Mouse (Mus musculus): ENCODE measurements at regions not wholly inside any gene's neighbourhood (a gene's known extent, or its start where the extent isn't known, plus 50 kb on each side); places are given as distances from the start of the nearest gene placed in this dataset.

DNA sequence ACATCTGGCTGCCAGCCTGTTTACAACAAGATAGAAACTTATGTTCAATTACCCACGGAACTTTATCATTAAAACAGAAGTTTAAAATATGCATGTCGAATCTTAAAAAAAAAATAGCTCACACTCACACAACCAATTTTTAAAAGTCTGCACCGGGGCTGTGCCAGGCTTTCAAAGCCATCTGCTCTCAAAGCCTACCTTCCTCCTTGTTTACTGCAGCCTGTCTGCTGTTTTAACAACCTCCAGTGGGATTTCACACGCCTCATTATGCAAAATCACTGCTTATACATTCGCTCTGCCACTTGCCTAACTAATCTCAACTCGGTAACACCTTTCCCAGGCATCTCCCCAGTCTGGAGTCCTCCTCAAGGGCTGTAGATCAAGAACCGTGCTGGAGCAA, 292.6 kb upstream of the Castor2 start:
- DNase-seq, result no peak

DNA sequence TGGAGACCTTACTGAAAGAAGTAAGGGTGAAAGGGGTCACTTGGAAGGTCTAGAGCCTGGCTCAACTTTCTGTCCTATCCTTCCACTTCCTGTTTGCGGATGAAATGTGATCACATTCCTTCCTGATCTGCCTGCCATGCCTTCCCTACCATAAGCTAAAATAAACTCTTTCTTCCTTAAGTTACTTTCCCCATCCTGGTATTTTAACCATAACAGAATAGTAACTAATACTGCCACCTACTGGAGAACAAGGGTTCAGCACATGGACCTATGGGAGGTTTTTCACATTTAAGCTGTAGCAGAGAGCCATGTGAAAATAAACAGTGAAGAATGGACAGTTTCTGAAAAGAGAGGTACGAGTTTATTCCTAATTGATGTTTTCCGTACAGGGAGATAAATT, 297.5 kb upstream of the Castor2 start:
- no peak for DNase-seq

DNA sequence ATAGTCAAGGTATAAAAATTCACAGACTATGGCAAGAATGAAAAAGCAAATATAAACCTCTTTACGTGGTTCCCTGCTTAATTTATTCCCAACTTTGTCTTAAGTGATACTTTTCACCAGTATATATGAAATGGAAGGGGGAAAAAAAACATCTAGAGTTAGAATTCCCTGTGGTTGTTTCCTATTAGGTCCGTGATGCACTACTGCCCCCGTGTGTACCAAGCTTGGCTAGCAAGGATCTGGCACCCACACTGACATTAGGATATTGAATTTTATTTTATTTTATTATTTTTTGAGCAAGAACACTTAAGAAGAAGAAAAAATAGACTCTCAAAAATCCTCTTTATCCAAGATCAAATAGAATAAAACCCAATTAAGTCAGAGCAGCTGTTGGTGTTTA, 303.9 kb upstream of the Castor2 start:
- peak; percentile 54 for DNase-seq

DNA sequence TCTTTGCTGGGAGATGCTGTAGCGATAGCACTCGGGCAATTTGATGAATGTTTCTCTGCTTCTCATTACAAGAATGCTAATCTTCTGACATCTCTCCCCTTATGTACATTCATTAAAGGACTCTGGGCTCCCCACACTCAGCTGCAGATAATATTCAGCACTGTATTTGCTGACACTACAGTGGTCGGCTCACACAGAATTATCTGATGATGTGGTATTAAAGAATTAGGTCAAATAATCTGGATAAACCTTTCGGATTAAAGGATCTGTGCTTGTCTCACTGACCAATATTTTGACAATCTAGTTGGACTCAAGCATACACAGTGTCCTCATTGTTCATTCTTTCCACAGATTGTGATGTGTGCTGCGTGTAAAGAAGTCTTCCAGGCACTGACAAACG, 308.8 kb upstream of the Castor2 start:
- DNase-seq, result no peak

DNA sequence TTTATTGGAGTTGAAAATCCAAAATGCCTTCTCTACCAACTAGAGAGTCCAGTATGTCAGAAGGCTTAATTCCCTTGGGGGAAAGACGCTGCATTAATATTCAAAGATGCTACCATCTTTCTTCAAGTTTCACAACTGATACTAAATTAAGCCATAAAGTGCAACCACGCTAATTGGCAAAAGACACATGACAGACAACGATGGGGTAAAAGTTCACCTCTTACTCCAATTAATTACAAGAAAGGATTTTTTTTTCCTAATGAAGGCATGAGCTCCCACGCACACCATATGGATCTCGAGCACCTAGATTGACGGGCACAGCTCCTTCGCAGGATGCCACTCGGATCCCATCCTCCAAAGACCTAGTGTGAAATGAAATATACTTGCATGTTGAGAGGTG, 311.5 kb upstream of the Castor2 start:
- no peak for DNase-seq

DNA sequence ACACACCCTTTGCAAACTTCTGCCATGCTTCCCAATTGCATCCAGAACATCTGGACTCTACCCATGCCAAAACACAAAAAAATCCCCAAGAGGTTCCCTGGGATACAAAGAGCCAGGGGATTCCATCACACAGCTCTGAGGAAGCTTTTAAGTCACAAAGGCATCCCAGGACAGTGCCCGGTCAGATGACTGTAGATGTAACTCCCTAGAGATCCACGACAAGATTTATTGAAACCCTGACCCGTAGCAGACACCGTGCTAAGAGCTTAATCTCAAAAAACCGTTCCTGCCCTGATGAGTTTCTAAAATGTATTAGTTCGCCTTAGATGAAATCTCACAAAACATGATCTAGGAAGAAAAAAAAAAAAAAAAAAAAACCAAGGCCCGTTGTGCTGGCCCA, 312.0 kb upstream of the Castor2 start:
- no peak for DNase-seq

DNA sequence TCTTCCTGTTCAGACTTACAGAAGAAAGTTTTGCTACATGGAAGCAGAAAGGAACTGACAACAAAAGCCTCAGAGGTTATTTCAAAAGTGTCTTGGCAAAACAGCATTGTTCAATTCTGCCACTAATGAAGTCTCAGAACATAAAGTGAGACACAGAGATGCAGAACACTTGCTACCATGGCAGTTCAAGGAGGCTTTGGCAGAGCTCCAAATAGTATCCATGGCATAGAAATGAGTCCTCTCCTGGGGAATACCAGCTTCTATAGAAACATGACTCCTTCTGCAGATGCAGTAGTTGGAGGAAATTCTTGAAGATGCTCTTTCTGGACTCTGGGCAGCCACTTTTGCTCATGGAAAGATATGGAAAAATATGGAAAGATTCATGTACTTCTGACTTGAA, 322.9 kb upstream of the Castor2 start:
- DNase-seq, result no peak

DNA sequence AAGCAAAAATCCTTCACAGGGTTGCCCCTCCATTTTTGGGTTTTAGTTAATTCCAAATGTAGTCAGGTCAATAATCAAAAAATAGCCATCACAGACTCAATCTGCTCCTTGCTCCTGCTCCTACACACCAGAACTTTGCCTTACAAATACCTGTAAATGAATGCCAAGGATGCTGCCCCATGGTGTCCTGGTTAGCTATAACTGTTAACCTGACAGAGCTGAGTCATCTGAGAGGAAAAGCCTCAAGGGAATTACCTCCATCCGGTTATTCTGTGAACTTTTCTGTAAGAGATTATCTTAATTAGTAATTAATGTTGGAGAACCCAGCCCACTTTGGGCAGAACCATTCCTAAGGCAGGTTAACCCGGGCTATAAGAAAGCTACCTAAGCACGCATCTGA, 325.4 kb upstream of the Castor2 start:
- no peak for DNase-seq

DNA sequence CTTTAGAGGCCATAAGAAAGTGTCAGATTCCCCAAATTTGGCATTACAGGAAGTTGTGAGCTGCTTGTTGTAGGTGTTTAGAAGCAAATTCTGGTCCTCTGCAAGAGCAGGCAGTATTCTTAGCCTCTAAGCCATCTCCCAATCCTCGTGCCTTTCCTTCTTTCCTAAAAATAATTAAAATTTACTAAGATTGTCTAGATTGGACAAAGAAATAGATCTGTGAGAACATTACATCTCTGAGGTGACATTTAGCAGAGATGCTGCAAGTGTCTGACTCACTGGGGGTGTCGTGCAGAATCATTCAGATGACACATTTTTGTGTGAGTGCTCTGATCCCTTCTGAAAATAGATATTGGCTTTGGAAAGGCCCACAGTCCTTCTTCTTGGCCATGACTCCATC, 330.7 kb upstream of the Castor2 start:
- DNase-seq, result no peak

DNA sequence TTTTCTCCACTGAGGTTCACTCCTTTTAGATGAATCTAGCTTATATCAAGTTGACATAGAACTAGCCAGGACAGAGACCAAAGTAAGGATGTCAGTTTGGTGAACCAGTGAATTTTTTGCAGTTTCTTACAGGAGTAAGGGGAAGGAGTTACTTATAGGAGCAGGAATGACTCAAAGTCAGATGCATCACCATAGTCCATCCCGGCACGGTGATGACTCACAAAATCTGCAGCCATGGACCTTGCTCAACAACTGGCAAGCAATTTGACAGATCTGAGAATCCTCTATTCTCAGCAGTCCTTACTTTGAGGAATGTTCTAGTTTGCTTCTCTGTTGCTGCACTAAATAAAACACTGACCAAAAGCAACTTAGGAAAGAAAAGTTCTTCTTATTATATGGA, 341.7 kb upstream of the Castor2 start:
- DNase-seq, result no peak

DNA sequence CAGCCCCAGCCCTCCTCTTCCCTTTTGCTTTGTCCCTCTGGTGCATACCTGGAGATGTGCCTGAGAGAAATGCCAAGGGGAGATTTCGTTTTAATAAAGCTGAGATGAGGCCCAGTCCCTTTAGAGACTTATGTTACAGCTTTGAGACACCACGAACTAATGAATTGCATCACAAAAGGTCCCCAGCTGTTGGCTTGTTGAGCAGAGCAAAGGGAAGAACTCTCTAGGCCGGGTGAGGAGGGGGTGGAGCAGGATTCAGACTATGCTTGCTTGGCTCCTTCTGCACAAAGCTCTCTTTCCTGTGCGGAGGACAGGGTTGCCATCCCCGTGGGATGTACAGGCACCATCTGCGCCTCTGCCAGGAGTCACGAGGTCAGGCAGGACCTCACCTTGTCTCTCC, 345.3 kb upstream of the Castor2 start:
- DNase-seq, result no peak

DNA sequence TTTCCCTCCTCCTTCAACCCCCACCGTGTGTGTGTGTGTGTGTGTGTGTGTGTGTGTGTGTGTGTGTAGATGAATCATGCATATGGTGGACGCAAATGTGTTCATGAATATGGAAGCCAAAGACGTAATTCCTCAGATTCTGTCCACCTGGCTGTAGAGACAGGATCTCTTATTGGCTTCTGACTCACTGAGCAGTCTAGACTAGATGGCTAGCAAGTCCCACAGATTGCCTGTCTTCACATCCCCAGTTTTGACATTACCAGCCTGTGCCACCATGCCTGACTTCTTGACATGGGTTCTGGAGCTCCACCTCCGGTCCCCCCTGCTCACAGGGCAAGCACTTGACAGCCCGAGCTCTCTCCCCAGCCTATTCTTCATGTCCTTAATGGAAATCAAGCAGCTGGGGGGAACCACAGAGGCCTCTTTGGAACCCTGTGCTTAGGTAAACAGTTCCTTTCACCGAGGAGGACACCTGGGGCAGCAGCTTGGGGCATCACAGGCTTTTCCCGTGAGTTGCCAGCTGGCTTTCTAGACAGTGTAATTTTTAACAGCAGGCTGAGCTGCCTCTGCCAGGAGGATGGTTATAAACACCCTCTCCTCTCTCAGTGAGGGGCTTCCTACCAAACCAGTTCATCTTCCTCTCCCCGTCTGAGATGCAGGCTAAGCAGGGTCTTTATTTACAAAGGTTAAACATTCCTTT, 345.9 kb upstream of the Castor2 start:
- no peak for DNase-seq

DNA sequence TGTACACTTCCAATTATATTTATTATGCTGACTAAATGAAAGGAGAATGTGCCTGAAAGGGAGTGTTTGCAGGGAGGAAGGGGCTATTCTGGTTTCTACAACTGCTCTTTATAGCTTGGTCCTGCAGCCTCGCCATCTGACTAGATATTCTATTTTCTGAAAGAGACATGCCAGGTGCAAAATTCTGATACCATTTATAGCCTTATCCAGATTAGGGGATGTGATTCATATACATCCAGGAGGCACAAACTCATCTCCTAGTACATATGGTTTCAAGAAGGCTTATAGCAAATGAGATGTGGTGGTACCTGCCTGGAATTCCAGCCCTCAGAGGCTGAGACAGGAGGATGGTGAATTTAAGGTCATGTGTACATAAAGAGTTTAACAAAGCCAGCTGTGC, 352.6 kb upstream of the Castor2 start:
- DNase-seq, result no peak

DNA sequence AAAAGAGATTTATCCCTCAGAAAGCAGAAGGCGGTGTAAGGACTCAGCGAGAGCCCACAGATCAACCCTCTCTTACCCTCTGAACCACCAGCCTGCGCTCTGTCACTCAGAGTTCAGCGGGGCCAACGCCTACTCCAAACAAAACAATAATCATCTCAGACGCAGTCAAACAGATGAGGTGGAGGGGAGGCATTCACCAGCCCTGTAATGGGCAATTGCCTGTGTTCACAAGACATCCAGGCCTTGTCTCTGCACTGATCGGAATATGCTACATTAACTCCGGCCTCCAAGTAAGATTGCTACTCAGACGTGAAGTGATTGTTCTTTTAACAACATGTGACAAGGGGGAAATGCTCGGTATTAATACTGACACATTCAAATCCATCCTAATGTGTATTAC, 353.1 kb upstream of the Castor2 start:
- no peak for DNase-seq

DNA sequence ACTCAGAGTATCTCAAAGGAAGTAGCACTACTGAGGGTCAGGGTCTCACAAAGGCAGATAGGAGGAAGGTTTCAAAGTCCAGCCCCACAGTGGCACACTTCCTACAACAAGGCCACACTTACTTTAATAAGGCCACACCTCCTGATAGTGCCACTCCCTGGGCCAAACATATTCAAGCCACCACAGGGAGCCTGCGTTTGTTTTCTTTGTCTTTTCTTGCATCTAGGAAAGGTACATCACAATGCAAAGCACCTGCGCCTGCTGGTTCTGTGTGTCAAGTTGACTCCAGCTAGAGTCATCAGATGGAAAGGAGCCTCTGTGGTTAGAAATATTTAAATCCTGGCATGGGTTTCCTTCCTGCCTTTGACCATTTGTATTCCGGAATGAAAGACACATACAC, 355.4 kb upstream of the Castor2 start:
- no peak for DNase-seq

DNA sequence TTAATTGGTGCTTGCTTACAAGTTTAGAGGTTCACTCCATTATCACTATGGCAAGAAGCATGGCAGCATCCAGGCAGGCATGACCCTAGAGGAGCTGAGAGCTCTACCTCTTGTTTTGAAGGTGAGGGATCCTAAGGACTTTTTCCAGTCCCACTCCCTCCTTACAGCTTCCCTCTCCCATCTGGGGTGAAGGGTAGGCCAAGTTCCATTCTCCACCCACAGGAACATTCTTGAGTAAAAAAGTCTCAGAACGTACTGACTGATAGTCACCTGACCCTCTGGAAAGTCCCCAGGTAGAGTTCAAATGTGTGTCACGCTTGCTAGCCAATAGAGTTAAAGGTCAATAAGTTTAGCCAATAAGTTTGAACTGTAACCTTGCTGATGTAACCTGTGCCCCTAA, 355.9 kb upstream of the Castor2 start:
- DNase-seq, result no peak

DNA sequence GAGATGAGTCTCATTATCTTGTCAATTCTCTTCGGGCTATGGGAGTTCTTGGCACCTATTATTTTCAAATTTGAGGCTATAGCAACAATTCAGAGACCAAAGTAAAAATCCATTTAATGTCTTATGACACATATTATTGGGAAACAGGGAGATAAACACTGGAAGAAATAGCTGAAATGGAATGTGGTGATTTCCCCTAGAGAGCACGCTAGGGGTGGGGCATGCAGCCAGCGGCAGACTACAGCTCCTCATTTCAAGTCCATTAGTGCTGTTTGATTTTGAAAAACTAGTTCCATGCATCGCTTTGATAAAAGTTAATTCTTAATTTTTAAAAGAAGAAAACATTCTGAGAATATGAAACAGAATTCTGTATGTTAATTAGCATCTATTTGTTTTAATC, 367.6 kb upstream of the Castor2 start:
- DNase-seq, result no peak

DNA sequence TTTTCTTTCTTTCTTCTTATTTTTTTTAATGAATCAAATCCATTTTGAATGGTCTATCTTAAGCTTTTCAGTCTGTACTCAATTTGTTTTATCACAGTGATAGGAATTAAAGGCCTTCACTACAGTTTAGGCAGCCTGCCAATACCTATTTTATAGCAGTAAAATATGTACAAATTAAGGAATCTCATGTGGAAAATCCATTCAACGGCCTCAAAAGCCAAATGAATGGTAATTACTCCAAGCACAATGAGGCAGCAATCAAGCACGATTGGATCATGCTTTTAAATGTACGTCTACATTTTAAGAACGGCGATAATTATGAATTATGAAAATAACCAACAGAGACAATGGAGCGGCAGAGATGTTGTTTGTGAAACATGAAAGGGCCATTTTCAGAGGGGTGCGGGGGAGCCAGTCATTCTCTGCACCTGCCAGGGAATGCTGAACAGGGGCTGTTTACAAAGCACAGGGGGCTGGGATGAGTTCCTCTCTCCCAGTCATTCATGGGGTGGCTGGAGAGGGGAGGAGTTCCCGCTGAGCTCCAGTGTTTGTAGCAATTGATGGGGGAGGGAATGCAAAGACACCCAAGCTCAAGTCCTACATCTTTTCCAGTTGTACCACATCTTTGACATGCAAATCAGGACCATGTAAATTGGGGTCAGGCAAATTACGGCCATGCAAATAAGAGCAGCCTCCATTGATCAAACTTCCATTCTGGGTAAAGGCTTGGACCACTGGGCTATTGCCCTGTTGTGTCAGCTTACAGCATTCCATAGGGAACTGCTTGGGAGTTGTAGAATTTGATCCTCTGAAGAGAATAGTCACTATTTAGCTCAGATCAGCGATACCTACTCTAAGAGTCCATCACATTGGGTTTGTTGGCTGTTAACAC, 381.1 kb upstream of the Castor2 start:
- DNase-seq, result no peak

DNA sequence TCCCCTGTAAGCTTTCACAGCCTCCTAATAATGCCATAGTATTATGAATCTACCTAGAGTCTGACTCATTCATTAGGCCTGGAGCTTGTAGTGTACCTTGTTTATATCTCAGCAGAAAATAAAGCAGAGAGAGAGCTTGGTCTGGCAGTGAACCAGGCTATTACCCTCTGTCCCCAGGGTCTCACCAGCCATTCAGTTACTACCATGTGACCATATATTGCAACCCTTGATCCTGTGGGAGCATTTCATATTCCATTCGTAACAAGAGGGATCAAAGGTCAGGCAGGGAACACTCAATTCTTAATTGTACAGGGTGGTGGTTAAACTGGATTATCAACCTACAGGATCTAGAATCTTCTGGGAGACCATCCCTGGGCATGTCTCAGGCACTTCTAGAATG, 383.7 kb upstream of the Castor2 start:
- no peak for DNase-seq

DNA sequence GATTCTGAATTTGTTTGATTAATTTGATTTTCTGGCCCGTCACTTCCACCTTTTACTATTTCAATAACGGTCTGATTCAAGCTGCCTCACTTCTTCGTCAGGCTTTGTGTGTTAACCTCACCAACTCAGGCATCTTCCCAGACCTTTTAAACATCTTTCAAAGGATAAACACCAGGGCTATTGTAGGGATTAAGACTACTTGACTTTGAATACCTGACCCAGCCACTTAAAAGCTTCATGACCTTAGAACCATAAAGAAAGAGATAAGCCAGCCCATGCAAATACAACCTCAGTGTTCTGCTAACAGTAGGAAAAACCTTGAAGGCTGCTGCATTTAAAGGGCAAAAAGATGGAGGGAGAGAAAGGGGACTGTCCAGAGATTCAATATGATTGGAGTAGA, 386.9 kb upstream of the Castor2 start:
- no peak for DNase-seq

DNA sequence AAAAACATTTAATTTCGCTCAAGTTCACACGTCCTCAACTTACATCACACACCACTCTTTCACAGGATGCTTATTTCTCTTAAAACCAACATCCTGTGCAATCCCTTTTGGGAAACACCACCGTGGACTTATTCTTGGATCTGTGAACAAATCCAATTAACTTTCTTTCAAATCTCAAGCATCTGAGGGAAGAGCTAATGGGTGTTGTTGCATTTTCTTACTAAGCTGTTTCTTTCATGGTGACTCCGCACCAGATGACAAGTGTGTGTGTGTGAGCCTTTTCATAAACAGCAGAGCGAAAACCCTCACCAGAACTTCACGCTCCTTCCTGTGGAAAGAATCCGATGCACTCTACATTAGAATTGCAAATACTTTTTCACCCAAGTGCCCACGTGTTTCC, 390.6 kb upstream of the Castor2 start:
- no peak for DNase-seq

DNA sequence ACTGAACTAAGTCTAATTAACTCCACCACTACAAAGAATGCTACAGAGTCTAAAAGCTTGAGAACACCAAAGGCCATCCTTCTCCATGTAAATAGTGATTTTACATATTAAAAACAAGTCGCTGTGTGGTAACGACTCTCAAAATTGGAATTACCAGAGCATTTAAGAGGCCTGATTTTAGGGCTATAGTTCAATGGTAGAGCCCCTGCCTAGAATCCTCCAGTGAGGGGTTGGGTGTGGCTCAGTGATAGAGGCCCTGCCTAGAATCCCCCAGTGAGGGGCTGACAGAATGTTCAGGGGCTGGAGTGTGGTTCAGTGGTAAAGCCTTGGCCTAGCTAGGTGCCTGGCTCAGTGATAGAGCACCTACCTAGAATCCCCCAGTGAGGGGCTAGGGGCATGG, 413.3 kb upstream of the Castor2 start:
- no peak for DNase-seq

DNA sequence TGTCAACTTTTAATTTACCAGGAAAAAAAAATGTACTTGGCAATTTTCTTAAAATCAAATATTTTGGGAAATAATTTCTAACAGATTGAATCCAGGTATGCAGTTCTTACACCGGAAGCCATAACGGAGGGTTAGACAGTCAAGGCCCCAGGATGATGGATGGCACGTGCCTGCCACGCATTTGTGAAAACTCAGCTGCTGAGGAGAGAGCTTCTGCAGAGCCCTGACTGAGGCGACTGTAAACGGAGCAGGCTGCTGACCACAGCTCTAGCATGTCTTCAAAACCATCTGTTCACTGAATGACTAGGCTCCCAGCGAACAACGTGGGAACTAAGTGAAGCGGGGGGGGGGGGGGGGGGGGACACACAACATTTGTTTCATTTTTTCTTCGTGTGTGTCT, 416.5 kb upstream of the Castor2 start:
- DNase-seq, result no peak

DNA sequence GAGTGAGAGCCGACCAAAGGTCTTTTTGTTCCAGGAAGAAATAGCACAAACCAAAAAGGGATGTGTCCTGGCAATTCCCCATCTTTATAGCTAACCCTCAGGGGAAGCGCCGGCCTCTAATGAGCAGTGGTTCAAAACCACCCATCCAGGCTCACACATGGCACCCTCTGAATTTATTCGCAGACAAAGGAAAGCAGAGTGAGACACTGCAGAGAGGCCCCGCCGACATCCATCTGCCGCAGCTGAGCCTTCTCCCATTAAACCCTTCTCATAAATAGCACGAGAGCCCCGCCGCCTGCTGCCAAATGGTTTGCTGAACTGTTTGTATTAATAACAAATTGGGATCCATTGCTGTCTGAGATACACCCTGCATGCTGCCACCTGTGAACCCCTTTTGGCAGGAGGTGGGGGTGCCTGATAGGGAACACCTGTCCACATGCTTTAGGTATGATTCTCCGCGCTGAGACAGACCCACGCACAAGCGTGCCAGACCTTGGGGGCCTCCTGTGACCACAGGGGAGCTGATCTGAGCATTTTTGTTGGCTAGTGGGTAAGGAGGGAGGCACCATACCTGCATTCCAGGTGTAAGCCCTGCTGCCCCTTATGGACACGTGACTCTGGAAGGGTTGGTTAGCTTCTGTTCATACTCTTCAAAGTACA, 422.6 kb upstream of the Castor2 start:
- DNase-seq, result no peak

All from kidney, postnatal 10 days (tissue).